Mouse (Mus musculus) cerebellum, postnatal 25 days (tissue): ENCODE measurements at regions not wholly inside any gene's neighbourhood (a gene's known extent, or its start where the extent isn't known, plus 50 kb on each side); places are given as distances from the start of the nearest gene placed in this dataset.

Experiments used
- DNase-seq, 2 experiments: peaks; one replicate each; pipeline ENCODE4 v3.0.0; 2021; ENCODE audit warnings: mixed read lengths in 2 of 2

GRCm38 (mm10) chr16:68428541-68428940, 807.8 kb upstream of the Cadm2 start:
- no peak for DNase-seq

- no peak for DNase-seq
Observed at GRCm38 (mm10) chr16:68427522-68427921, 806.8 kb upstream of the Cadm2 start.

GRCm38 (mm10) chr16:68425276-68425675, 804.6 kb upstream of the Cadm2 start:
- DNase-seq, result no peak

GRCm38 (mm10) chr16:68401860-68402671, 781.4 kb upstream of the Cadm2 start:
- DNase-seq, result peak in 1 of 2 experiments; percentile 9

GRCm38 (mm10) chr16:68400591-68400990, 779.9 kb upstream of the Cadm2 start:
- peak; percentile 66 to 75 for DNase-seq

- DNase-seq, result no peak
Observed at GRCm38 (mm10) chr16:68351088-68351487, 730.4 kb upstream of the Cadm2 start.

GRCm38 (mm10) chr16:68338970-68339369, 718.3 kb upstream of the Cadm2 start:
- DNase-seq, result no peak
